Mouse (Mus musculus) cerebellum, adult 2 months (tissue): ENCODE measurements around the gene Tdgf1.

ENCODE experiments used
- CTCF ChIP-seq: fragments of 200-500 bp; IDR thresholded peaks from 2 replicates; pipeline ENCODE4 v1.5.1; 2011; ENCODE audit warnings: low read depth, mild to moderate bottlenecking, control low read depth, low read length, moderate library complexity, borderline replicate concordance; ENCODE audit not compliant: insufficient read depth
- POLR2A ChIP-seq: fragments of 200-500 bp; IDR thresholded peaks from 2 replicates; pipeline ENCODE4 v1.6.1; 2011; ENCODE audit warnings: low read length, control low read depth, borderline replicate concordance; ENCODE audit not compliant: insufficient read depth

DNA sequence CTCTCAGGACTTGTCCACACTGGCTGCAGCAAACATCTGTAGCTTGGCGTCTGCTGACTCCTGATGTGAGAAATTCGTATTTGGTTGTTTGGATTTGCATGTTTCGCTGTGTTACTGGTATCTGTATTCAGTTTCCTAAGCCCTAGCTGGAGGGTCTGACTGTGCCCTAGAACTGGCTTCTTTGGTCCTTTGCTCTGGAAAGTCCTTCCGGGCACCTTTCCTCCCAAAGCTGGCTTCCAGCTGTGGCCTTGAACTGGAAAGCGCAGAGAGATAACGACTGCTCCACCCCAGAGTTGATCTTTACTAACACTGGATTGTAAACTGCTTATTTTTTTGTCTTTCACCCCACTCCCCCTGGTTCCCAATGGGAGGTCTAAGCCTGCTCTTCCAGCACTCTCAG, 1.9 kb upstream of the Tdgf1 start:
- no peak for TF ChIP-seq CTCF
- TF ChIP-seq POLR2A = no peak
